Mouse (Mus musculus): ENCODE measurements around the gene Fam126a.

Gene Fam126a

GRCm38 (mm10) chr5:24040601-24041000, 10.1 kb upstream of the Fam126a start:
- DNase-seq (ENCODE audit: low read depth, low spot score), result no peak

GRCm38 (mm10) chr5:24039423-24039822, 8.9 kb upstream of the Fam126a start:
- DNase-seq (ENCODE audit: low read depth, low spot score), result peak; percentile 57

- peak; percentile 7 for DNase-seq (ENCODE audit: low read depth, low spot score)
Observed at GRCm38 (mm10) chr5:24038819-24039218, 8.3 kb upstream of the Fam126a start.

GRCm38 (mm10) chr5:24038190-24038589, 7.7 kb upstream of the Fam126a start:
- no peak for DNase-seq (ENCODE audit: low read depth, low spot score)

- no peak for DNase-seq (ENCODE audit: low read depth, low spot score)
Observed at GRCm38 (mm10) chr5:24036731-24037130, 6.2 kb upstream of the Fam126a start.

GRCm38 (mm10) chr5:24034970-24035369, 4.5 kb upstream of the Fam126a start:
- no peak for DNase-seq (ENCODE audit: low read depth, low spot score)

- DNase-seq (ENCODE audit: low read depth, low spot score), result no peak
Observed at GRCm38 (mm10) chr5:24034091-24034490, 3.6 kb upstream of the Fam126a start.

- DNase-seq (ENCODE audit: low read depth, low spot score), result peak; percentile 53
Observed at GRCm38 (mm10) chr5:24029946-24030578, 428 bp downstream of the Fam126a start.

GRCm38 (mm10) chr5:24029331-24029771, 1.1 kb downstream of the Fam126a start:
- peak; percentile 85 for DNase-seq (ENCODE audit: low read depth, low spot score)

GRCm38 (mm10) chr5:24024957-24025356, 5.5 kb downstream of the Fam126a start:
- no peak for DNase-seq (ENCODE audit: low read depth, low spot score)

- DNase-seq (ENCODE audit: low read depth, low spot score), result no peak
Observed at GRCm38 (mm10) chr5:24023226-24023625, 7.3 kb downstream of the Fam126a start.

- no peak for DNase-seq (ENCODE audit: low read depth, low spot score)
Observed at GRCm38 (mm10) chr5:24021683-24022082, 8.8 kb downstream of the Fam126a start.

GRCm38 (mm10) chr5:24020380-24020779, 10.1 kb downstream of the Fam126a start:
- no peak for DNase-seq (ENCODE audit: low read depth, low spot score)

GRCm38 (mm10) chr5:24019341-24020185, 10.9 kb downstream of the Fam126a start:
- DNase-seq (ENCODE audit: low read depth, low spot score), result no peak

GRCm38 (mm10) chr5:24018621-24019261, 11.7 kb downstream of the Fam126a start:
- no peak for DNase-seq (ENCODE audit: low read depth, low spot score)

GRCm38 (mm10) chr5:24016912-24017311, 13.6 kb downstream of the Fam126a start:
- no peak for DNase-seq (ENCODE audit: low read depth, low spot score)

GRCm38 (mm10) chr5:24013338-24014003, 17.0 kb downstream of the Fam126a start:
- no peak for DNase-seq (ENCODE audit: low read depth, low spot score)

GRCm38 (mm10) chr5:23999083-23999671, 31.3 kb downstream of the Fam126a start:
- DNase-seq (ENCODE audit: low read depth, low spot score), result no peak

- no peak for DNase-seq (ENCODE audit: low read depth, low spot score)
Observed at GRCm38 (mm10) chr5:23995951-23996350, 34.5 kb downstream of the Fam126a start.

- DNase-seq (ENCODE audit: low read depth, low spot score), result no peak
Observed at GRCm38 (mm10) chr5:23994929-23995328, 35.6 kb downstream of the Fam126a start.

GRCm38 (mm10) chr5:23994231-23994630, 36.3 kb downstream of the Fam126a start:
- no peak for DNase-seq (ENCODE audit: low read depth, low spot score)

- DNase-seq (ENCODE audit: low read depth, low spot score), result no peak
Observed at GRCm38 (mm10) chr5:23993553-23993894, 37.0 kb downstream of the Fam126a start.

Data from CD4-positive, CD25-positive, alpha-beta regulatory T cell, adult 2 months (primary cell).